Mouse (Mus musculus): ENCODE results near the gene Cyth4. TPM values are rescaled to one million over a fixed set of nuclear protein-coding genes. Genes with fewer than 3 reads are reported as not detected.
A peak's percentile ranks its signal among the peaks of the same experiment; 100 is the strongest.

Gene Cyth4
- polyA plus RNA-seq, 1 experiment: 4.9 TPM

- Histone ChIP-seq H3K27ac (replicated peaks; ENCODE audit: low read depth, low read length) (peak overlapping the region; percentile 54; the same call in 1 of the 2 replicates), H3K4me3 (ENCODE audit: insufficient read depth, low read depth, low read length) (peak overlapping the region; percentile 54), H3K4me1 (ENCODE audit: control insufficient read depth, insufficient read depth, insufficient read length, low read length) (no peaks in the 10 kb centered on the region)
Observed at GRCm38 (mm10) chr15:78571554-78572269, 25.1 kb upstream of the Cyth4 start.

DNA sequence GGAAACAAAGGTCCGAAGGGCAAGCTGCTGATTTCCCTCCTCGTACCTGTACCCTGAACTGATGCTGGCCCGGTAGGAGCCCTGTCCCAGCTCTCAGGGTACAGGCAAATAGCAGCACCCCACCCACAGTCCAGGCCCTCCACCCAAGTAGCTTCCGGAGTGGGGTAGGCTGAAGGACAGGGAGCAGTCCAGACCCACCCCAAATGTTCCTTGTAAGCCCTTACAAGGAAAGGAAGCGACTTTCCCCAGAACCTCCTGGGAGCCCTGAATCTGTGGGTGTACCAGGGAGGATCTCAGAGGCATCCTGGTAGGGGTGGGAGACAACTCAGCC is 24.6 kb upstream of the Cyth4 start:
- H3K27ac ChIP-seq (replicated peaks; ENCODE audit: low read depth, low read length): peak overlapping the region; percentile 54
- H3K4me3 ChIP-seq (ENCODE audit: insufficient read depth, low read depth, low read length): peak overlapping the region; percentile 54
- no peaks in the 10 kb centered on the region for H3K4me1 ChIP-seq (ENCODE audit: control insufficient read depth, insufficient read depth, insufficient read length, low read length)

- peak within 1 kb of the TSS; percentile 54 for H3K27ac ChIP-seq (replicated peaks; ENCODE audit: low read depth, low read length)
- peak within 1 kb of the TSS; percentile 54 for H3K4me3 ChIP-seq (ENCODE audit: insufficient read depth, low read depth, low read length)
Observed at GRCm38 (mm10) chr15:78572658-78573397, 24.0 kb upstream of the Cyth4 start, which contains the start of gene Rac2. Gene Rac2, minus strand, starts transcription at chr15:78572783.

GRCm38 (mm10) chr15:78576284-78576810 is 20.5 kb upstream of the Cyth4 start:
- Histone ChIP-seq H3K4me3 (ENCODE audit: insufficient read depth, low read depth, low read length) (no peak overlapping the region), H3K4me1 (ENCODE audit: control insufficient read depth, insufficient read depth, insufficient read length, low read length) (peaks cover 4% of the 10 kb centered on the region; the same call in 1 of the 2 replicates), H3K27ac (replicated peaks; ENCODE audit: low read depth, low read length) (no peak overlapping the region)

More at GRCm38 (mm10) chr15:78572658-78573397, 24.0 kb upstream of the Cyth4 start, which contains the start of gene Rac2:
- H3K4me1 ChIP-seq (ENCODE audit: control insufficient read depth, insufficient read depth, insufficient read length, low read length): no peaks in the 10 kb centered on the region

DNA sequence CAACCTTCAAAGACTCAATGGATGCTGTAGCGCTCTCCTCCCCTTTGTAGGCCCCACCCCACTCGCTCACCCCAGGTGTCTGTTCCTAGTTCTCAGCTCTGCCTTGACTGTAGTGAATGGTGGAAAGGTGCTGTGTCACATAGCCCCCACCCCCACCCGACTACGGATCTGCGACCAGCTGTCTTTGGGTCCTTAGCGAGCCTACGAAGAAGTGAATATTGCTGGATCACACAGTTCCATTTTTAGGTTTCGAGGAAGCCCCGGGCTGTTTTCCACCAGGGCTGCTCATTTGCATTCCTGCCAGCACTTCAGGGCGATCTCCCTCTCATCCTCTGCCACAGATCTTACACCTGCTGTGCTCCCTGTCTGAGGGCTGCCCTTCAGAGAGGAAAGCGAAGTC is 13.5 kb upstream of the Cyth4 start:
- Histone ChIP-seq H3K4me3 (ENCODE audit: insufficient read depth, low read depth, low read length) (no peak overlapping the region), H3K4me1 (ENCODE audit: control insufficient read depth, insufficient read depth, insufficient read length, low read length) (peaks cover 4% of the 10 kb centered on the region; the same call in 1 of the 2 replicates), H3K27ac (replicated peaks; ENCODE audit: low read depth, low read length) (no peak overlapping the region)

DNA sequence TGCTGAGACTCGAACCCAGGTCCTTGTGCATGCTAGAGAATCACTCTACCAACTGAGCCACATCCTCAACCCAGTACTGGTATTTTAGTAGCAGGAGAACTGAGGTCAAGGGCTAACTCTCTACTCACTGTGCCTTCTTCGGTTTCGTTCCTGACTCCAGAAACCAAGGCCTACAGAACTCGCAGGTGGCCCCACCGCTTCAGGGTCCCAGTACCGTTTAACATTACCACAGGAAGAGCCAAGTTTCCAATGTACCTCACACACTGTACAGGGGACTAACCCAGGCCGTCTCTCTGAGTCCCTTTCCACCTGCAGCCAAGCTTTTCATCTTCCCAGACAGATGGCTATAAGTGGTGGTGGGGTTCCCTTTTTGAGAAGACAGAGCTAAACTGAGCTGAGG is 11.4 kb upstream of the Cyth4 start:
- H3K27ac ChIP-seq (replicated peaks; ENCODE audit: low read depth, low read length): no peak overlapping the region
- H3K4me1 ChIP-seq (ENCODE audit: control insufficient read depth, insufficient read depth, insufficient read length, low read length): peaks cover under 1% of the 10 kb centered on the region; the same call in 1 of the 2 replicates
- H3K4me3 ChIP-seq (ENCODE audit: insufficient read depth, low read depth, low read length): no peak overlapping the region

DNA sequence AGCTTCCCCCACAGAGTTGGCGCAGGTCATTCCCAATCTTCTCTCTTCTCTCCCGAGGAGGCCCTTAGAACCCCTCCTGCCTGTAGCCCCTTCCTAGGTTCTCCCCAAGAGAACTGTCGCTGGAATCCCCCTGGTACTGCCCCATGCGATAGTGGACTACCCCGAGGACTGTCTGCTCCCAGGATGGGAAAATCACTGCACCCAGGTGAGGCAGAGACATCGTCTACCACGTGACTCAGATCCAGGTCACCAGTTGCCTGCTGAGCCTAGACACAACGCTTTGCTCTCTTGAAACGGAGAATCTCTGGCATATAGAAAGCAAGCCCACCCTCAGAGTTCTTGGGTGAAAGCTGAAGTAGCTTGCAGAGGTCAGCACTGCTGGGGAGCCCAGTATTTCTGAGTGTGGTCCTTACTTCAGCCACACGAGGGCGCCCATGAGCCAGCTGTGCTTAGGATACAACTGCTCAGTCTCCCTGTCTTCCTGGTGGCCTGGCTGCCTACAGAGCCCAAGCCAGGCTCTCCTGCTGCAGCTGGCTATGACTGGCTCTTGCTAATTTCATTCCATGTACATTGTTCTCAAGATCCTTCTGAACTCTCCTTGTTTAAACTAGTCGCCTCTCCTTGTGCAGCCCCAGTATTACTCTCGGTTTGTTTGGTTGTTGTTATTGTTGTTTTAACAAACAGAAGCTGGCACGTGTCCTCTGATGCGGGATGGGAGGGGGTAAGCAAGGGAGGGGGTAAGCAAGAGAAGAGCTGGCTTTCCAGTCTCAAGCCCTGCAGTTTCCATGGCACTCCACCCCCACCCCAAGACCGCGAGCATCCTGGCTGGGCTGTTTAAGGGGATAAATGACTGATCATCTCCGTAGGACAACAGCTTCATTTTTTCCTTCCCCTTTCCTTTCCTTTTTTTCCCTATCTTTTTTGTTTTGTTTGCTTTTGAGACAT is 9.5 kb upstream of the Cyth4 start:
- H3K4me1 ChIP-seq (ENCODE audit: control insufficient read depth, insufficient read depth, insufficient read length, low read length): no peaks in the 10 kb centered on the region

DNA sequence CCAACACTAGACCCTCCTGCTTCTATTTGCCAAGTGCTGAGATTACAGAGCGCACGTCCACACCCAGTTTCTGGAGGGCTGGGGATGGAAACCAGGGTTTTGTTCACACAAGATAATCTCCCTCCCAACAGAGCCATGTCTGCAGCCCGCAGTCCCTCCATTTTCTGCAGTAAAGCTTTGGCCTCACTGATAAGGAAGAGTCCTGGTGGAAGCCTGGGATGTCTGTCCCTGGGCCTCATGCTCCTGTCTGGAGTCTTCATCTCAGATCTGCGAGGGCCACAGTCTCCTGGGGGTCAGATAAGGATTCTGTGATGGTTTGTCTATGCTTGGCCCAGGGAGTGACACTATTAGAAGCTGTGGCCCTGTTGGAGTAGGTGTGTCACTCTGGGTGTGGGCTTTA is 8.8 kb upstream of the Cyth4 start:
- Histone ChIP-seq H3K27ac (replicated peaks; ENCODE audit: low read depth, low read length) (no peak overlapping the region), H3K4me3 (ENCODE audit: insufficient read depth, low read depth, low read length) (no peak overlapping the region), H3K4me1 (ENCODE audit: control insufficient read depth, insufficient read depth, insufficient read length, low read length) (no peaks in the 10 kb centered on the region)

More for the DNA sequence above, 9.5 kb upstream of the Cyth4 start:
- H3K4me3 ChIP-seq (ENCODE audit: insufficient read depth, low read depth, low read length): no peak overlapping the region
- H3K27ac ChIP-seq (replicated peaks; ENCODE audit: low read depth, low read length): no peak overlapping the region

DNA sequence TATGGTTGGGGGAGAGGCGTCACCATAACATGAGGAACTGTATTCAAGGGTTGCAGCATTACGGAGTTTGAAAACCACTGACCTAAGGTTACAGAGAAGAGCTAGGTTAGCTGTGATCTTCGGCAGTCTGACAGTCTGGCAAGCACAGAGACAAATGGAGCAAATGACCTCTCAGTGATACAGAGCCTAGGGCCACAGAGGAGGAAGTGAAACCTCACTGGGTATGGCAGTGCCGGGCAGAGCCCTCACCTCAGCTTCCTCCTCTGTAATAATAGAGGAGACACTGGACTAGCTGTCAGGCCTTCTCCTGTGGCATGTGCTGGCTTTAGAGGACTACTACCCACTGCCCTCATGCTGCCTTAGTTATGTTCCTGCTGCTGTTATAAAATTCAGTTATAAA is 7.9 kb upstream of the Cyth4 start:
- peak overlapping the region; percentile 41; the same call in 1 of the 2 replicates for H3K27ac ChIP-seq (replicated peaks; ENCODE audit: low read depth, low read length)
- no peak overlapping the region for H3K4me3 ChIP-seq (ENCODE audit: insufficient read depth, low read depth, low read length)
- no peaks in the 10 kb centered on the region for H3K4me1 ChIP-seq (ENCODE audit: control insufficient read depth, insufficient read depth, insufficient read length, low read length)

GRCm38 (mm10) chr15:78589936-78590335 is 6.9 kb upstream of the Cyth4 start:
- H3K4me1 ChIP-seq (ENCODE audit: control insufficient read depth, insufficient read depth, insufficient read length, low read length): no peaks in the 10 kb centered on the region
- no peak overlapping the region for H3K27ac ChIP-seq (replicated peaks; ENCODE audit: low read depth, low read length)
- no peak overlapping the region for H3K4me3 ChIP-seq (ENCODE audit: insufficient read depth, low read depth, low read length)

- Histone ChIP-seq H3K27ac (replicated peaks; ENCODE audit: low read depth, low read length) (no peak overlapping the region), H3K4me3 (ENCODE audit: insufficient read depth, low read depth, low read length) (no peak overlapping the region), H3K4me1 (ENCODE audit: control insufficient read depth, insufficient read depth, insufficient read length, low read length) (no peaks in the 10 kb centered on the region)
Observed at GRCm38 (mm10) chr15:78590785-78591184, 6.1 kb upstream of the Cyth4 start.

DNA sequence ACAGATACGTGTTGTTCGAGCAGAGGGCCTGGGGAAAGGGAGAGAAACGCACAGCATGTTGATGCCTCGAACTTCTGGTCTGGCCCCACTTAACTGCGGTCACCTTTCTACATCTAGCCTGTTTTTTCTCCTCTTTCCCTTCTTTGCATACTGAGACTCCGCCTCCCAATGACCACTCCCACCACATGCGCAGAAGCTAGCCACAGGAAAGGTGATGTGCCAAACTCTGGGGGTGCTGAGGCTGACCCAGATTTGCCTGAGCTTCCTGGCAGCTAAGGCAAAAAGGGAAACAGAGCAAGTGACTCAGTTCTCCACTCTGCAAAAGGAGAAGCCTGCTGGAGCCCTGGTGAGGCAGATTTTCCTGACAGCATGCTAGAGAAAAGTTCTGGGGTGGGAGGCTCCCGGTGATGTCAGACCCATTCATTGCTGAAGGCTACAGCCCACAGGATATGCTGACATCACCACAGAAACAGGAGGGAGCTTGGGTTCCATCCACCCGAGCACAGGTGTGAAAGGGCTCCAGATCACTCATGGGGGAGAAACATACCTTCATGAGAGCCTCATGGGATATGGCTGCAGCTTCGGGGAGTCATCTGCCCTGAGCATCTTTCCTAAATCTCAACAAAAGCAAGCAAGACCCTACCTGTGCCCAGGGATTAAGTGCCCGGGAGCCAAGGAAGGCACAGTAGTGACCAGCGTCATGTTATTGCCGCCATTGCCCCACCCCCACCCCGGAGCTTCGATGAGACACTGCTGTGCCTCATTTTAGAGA is 5.0 kb upstream of the Cyth4 start:
- no peak overlapping the region for H3K27ac ChIP-seq (replicated peaks; ENCODE audit: low read depth, low read length)
- no peaks in the 10 kb centered on the region for H3K4me1 ChIP-seq (ENCODE audit: control insufficient read depth, insufficient read depth, insufficient read length, low read length)
- H3K4me3 ChIP-seq (ENCODE audit: insufficient read depth, low read depth, low read length): no peak overlapping the region

GRCm38 (mm10) chr15:78592452-78592968 is 4.3 kb upstream of the Cyth4 start:
- Histone ChIP-seq H3K4me3 (ENCODE audit: insufficient read depth, low read depth, low read length) (no peak overlapping the region), H3K27ac (replicated peaks; ENCODE audit: low read depth, low read length) (no peak overlapping the region), H3K4me1 (ENCODE audit: control insufficient read depth, insufficient read depth, insufficient read length, low read length) (no peaks in the 10 kb centered on the region)

DNA sequence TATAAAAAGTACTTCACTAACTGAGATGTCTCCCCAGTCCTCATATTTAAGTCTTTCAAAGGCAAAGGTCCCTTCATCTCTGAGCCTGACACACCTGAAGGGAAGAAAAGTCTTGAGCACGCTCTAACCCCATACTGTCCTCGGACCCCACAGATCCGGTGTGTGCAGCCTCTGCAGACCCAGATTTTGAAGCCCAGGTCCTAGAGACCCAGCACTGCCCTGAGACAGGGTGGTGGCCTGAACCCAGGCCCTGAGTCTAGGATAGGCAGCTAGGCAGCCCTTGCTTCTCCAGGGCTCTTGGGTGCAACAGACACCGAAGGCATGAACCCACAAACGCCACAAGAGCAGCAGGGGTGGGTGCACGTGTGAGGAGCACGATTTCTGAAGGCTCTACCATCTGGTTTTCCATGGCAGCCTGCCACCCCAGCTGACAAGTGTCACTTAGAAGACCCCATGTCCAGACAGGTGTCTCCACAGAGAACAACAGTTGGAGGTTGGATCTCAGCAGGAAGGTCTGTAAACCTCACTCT is 2.9 kb upstream of the Cyth4 start:
- no peaks in the 10 kb centered on the region for H3K4me1 ChIP-seq (ENCODE audit: control insufficient read depth, insufficient read depth, insufficient read length, low read length)
- no peak overlapping the region for H3K27ac ChIP-seq (replicated peaks; ENCODE audit: low read depth, low read length)
- no peak overlapping the region for H3K4me3 ChIP-seq (ENCODE audit: insufficient read depth, low read depth, low read length)

All from brown adipose tissue, adult 24 weeks (tissue).